Mouse (Mus musculus): ENCODE measurements around the gene G2e3.
A peak's percentile ranks its signal among the peaks of the same experiment; 100 is the strongest.

GRCm38 (mm10) chr12:51403987-51404586, 56.2 kb downstream of the G2e3 start:
- TF ChIP-seq POLR2A (IDR thresholded peaks at IDR 0.05; ENCODE audit: control insufficient read depth in 1 of 2, insufficient read depth in 1 of 2, low read depth in 1 of 2, low read length in 2 of 2, poor library complexity in 1 of 2), result no peak
- no peak for TF ChIP-seq MYB (IDR thresholded peaks at IDR 0.05; ENCODE audit: low read depth, low read length)
- TF ChIP-seq CTCF (IDR thresholded peaks at IDR 0.05 in 2 of 3, conservative IDR thresholded peaks at IDR 0.05 in 1 of 3; ENCODE audit: control insufficient read depth in 1 of 3, insufficient read depth in 1 of 3, low read depth in 2 of 3, low read length in 3 of 3, poor library complexity in 1 of 3, severe bottlenecking in 1 of 3), result peak in 1 of 3 experiments; percentile 50; a peak in 2 of 6 replicates
- no peak for TF ChIP-seq CHD2 (IDR thresholded peaks at IDR 0.05; ENCODE audit: low read length)

Data from MEL (cell line).